Mouse (Mus musculus) hindbrain, embryonic 13.5 days (tissue): Measurements from ENCODE around the gene Lmbr1. TPM values are rescaled to one million over a fixed set of nuclear protein-coding genes. Genes with fewer than 3 reads are reported as not detected.
"Not testable (repeated sequence)": the region's sequence is repeated elsewhere in the genome, so short reads cannot be mapped to it uniquely, and the experiment has no call there.

Source experiments
- ATAC-seq: fragments of 200-750 bp; cut with Nextera tagmentation; 2 replicates; pipeline ENCODE4 v1.8.0; 2017; ENCODE audit warnings: moderate TSS enrichment; ENCODE audit not compliant: low FRiP score
- H3K27ac ChIP-seq: fragments of 300-500 bp; sonication (generic); 2 replicates; pipeline ENCODE4 v1.5.1; 2015; ENCODE audit warnings: inconsistent platforms, mild to moderate bottlenecking, moderate library complexity
- H3K27me3 ChIP-seq: fragments of 300-500 bp; sonication (generic); 2 replicates; pipeline ENCODE4 v1.6.1; 2015; ENCODE audit warnings: mild to moderate bottlenecking, inconsistent platforms
- H3K36me3 ChIP-seq: fragments of 300-500 bp; sonication (generic); 2 replicates; pipeline ENCODE4 v1.6.1; 2015; ENCODE audit warnings: mild to moderate bottlenecking, inconsistent platforms
- H3K4me1 ChIP-seq: fragments of 300-500 bp; sonication (generic); replicated peaks from 2 replicates; pipeline ENCODE4 v1.6.1; 2015; ENCODE audit warnings: inconsistent platforms
- H3K4me2 ChIP-seq: fragments of 300-500 bp; sonication (generic); 2 replicates; pipeline ENCODE4 v1.6.1; 2015; ENCODE audit warnings: inconsistent platforms, mild to moderate bottlenecking, moderate library complexity
- H3K4me3 ChIP-seq: fragments of 300-500 bp; sonication (generic); 2 replicates; pipeline ENCODE4 v1.5.1; 2015; ENCODE audit warnings: mild to moderate bottlenecking, inconsistent platforms
- H3K9ac ChIP-seq: fragments of 300-500 bp; sonication (generic); 2 replicates; pipeline ENCODE4 v1.6.1; 2015; ENCODE audit warnings: mild to moderate bottlenecking, inconsistent platforms
- H3K9me3 ChIP-seq: fragments of 300-500 bp; sonication (generic); 2 replicates; pipeline ENCODE4 v1.6.1; 2016; ENCODE audit warnings: inconsistent platforms
- WGBS: fragments of 180-500 bp; shearing (Covaris S2); methylation state at CpG from one replicate; pipeline ENCODE4 v1.1.7; 2015; 5-methylcytosine and 5-hydroxymethylcytosine counted together
- polyA plus RNA-seq: library from polyadenylated mRNA; unstranded; fragments of >200 nt; fragmentation: Nextera tagmentation; extraction: Ambion mirVana; gene quantifications from 2 replicates; pipeline ENCODE4 v1.2.1, GENCODE M21; 2015

The Lmbr1 gene
- 30.7 and 30.9 TPM in 2 replicates for polyA plus RNA-seq

- WGBS, result under 1% methylated on average over 40 of the region's 40 CpGs
- Histone ChIP-seq H3K4me2 (peak within 1 kb of the TSS; percentile 88), H3K9me3 (no peaks in the 10 kb centered on the region), H3K27me3 (no peaks in the 10 kb centered on the region), H3K36me3 (no peaks in the 10 kb centered on the region), H3K4me1 (peaks cover 17% of the 10 kb centered on the region), H3K27ac (peak within 1 kb of the TSS; percentile 87), H3K4me3 (peak within 1 kb of the TSS; percentile 77), H3K9ac (peak within 1 kb of the TSS; percentile 87)
- ATAC-seq, result peak; percentile 98
Observed at GRCm38 (mm10) chr5:29378298-29379036, at the start of gene Lmbr1. Gene Lmbr1, minus strand, starts transcription at chr5:29378390.

DNA sequence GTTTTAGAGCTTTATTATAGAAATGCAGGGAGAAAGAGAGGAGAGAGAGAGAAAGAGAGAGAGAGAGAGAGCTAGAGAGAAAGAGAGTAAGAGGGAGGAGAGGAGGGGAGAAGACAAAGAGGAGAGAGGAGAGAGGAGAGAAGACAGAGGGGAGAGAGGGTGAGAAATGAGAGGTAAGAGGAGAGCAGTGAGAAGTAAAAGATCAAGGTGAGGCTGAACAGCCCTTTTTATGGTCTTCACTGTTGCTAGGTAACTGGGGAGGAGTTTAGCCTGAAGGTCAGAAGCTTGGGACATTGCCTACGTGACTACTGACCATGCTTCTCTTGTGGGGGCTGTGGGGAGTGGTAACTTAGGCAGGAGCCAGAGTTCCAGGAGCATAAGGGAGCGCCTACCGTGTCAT, 45.1 kb upstream of the Lmbr1 start:
- not testable (repeated sequence) for H3K4me1 ChIP-seq, H3K4me2 ChIP-seq, ATAC-seq, H3K27ac ChIP-seq, H3K9ac ChIP-seq, H3K4me3 ChIP-seq, H3K36me3 ChIP-seq, H3K9me3 ChIP-seq
- 65% methylated on average over 3 of the region's 3 CpGs for WGBS
- peaks cover 11% of the 10 kb centered on the region; the same call in 1 of the 2 replicates for H3K27me3 ChIP-seq

GRCm38 (mm10) chr5:29413041-29413440, 34.9 kb upstream of the Lmbr1 start:
- no peak overlapping the region for H3K4me3 ChIP-seq
- H3K4me1 ChIP-seq, result no peaks in the 10 kb centered on the region
- no peaks in the 10 kb centered on the region for H3K36me3 ChIP-seq
- no peak overlapping the region for H3K9ac ChIP-seq
- 0 out of 2 replicates have a peak, but pooled peaks cover 4% of the 10 kb centered on the region for H3K27me3 ChIP-seq
- H3K4me2 ChIP-seq, result no peak overlapping the region
- 87% methylated on average over 3 of the region's 3 CpGs for WGBS
- H3K27ac ChIP-seq, result no peak overlapping the region
- H3K9me3 ChIP-seq, result peaks cover 8% of the 10 kb centered on the region; the same call in 1 of the 2 replicates
- no peak for ATAC-seq

DNA sequence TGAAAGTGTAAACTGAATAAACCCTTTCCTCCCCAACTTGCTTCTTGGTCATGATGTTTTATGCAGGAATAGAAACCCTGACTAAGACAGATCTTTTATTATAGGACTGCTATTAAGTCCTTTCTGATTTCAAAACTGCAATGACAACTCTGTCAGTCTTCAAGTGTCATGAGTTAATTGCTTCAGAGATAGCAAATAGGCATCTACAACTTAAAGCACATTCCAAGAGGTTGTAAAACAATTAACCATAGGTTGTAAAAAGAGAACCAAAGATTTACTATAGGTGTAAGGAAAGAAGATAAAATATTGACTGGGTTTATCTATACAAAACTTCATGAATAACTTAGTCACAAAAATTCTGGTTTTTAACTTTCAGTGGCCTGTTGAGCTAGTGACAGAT, 32.7 kb upstream of the Lmbr1 start:
- H3K4me3 ChIP-seq, result no peak overlapping the region
- no peak overlapping the region for H3K27ac ChIP-seq
- H3K4me1 ChIP-seq, result no peaks in the 10 kb centered on the region
- no peak for ATAC-seq
- no peaks in the 10 kb centered on the region for H3K9me3 ChIP-seq
- no peak overlapping the region for H3K9ac ChIP-seq
- H3K36me3 ChIP-seq, result no peaks in the 10 kb centered on the region
- 0 out of 2 replicates have a peak, but pooled peaks cover 4% of the 10 kb centered on the region for H3K27me3 ChIP-seq
- H3K4me2 ChIP-seq, result no peak overlapping the region

- H3K4me1 ChIP-seq, result no peaks in the 10 kb centered on the region
- no peak overlapping the region for H3K4me2 ChIP-seq
- no peaks in the 10 kb centered on the region for H3K27me3 ChIP-seq
- no peaks in the 10 kb centered on the region for H3K9me3 ChIP-seq
- no peaks in the 10 kb centered on the region for H3K36me3 ChIP-seq
- 78% methylated on average over 4 of the region's 4 CpGs for WGBS
- H3K9ac ChIP-seq, result no peak overlapping the region
- no peak overlapping the region for H3K4me3 ChIP-seq
- no peak for ATAC-seq
- no peak overlapping the region for H3K27ac ChIP-seq
Observed at GRCm38 (mm10) chr5:29398427-29398826, 20.2 kb upstream of the Lmbr1 start.

DNA sequence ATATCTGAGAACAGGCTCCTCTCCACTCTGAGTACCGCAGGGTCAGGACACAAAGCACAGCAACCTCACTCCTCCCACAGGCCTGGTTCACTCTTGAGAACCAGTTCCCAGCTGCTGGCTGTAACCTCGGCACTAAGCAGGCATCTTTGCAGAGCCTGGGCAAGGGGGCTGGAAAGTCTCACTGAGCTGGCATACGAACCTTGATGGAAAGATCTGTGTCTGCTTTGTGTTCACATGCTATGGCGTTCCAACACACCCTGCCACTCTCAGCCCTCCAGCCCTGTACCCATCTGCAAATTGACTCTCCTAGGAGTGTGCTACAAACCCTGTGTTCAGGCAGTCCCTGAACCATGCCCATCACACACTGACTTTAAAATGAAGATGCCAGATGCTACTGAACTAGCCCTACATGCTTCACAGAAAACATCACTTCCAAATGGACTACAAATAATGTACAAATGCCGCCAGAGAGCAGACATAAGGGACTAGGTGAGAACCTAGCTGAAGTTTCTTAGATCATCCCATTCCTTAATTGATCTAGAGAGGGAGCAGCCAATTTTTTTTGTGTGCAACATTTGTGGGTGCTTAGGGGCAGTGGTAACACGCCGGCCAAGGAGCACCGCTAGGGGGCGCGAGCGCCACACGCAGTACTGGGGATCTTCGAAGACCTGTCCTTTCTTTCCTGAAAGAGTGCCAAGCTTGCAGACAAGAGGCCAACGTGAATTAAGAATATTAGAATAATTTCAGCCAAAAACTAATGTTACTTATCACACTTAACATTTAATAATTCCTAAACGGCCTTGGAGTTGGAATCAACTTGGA, 11.0 kb upstream of the Lmbr1 start:
- Histone ChIP-seq H3K27ac (no peak overlapping the region), H3K9me3 (no peaks in the 10 kb centered on the region), H3K4me2 (no peak overlapping the region), H3K36me3 (no peaks in the 10 kb centered on the region), H3K4me1 (no peaks in the 10 kb centered on the region), H3K9ac (no peak overlapping the region), H3K27me3 (peaks cover 15% of the 10 kb centered on the region), H3K4me3 (no peak overlapping the region)
- 20% methylated on average over 15 of the region's 15 CpGs for WGBS
- no peak for ATAC-seq

DNA sequence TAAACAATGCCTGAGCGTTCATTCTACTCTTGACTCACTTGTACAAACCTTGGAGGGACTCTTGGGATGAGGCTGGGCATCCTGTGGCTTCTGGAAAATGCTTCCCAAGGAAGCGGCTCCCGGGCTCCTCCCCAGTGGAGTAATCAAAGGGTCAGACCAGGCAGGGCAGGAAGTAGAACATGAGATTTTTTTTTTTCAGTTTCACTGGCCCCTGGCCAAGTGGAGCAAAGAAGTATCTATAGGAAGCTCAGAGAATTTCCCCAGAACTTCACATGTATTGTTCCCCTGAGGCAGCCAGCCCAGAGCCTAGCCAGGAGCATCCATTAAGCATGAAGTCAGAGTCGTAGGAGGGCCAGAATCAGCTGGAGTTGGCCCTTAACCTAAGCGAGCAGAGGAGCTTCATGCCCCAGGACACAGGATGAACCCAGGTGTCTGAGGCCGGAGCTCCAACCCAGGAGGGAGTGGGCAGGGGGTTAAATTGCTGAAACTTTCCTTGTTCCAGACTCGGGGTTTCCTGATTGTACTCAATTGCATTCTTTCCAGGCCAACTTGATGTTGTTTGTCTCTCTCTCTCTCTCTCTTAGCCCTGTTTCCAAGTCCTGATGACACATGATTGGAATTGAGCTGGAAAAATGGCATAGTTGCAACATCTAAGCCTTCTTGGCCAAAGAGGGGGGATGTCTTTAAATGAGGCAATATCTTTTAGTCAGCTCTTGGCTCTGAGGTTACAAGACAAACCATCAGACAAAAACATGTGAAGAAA, 10.2 kb upstream of the Lmbr1 start:
- no peaks in the 10 kb centered on the region for H3K36me3 ChIP-seq
- peaks cover 16% of the 10 kb centered on the region for H3K27me3 ChIP-seq
- H3K9ac ChIP-seq, result no peak overlapping the region
- no peaks in the 10 kb centered on the region for H3K4me1 ChIP-seq
- H3K9me3 ChIP-seq, result no peaks in the 10 kb centered on the region
- ATAC-seq, result no peak
- WGBS, result 52% methylated on average over 7 of the region's 7 CpGs
- H3K4me2 ChIP-seq, result no peak overlapping the region
- H3K4me3 ChIP-seq, result no peak overlapping the region
- H3K27ac ChIP-seq, result no peak overlapping the region

DNA sequence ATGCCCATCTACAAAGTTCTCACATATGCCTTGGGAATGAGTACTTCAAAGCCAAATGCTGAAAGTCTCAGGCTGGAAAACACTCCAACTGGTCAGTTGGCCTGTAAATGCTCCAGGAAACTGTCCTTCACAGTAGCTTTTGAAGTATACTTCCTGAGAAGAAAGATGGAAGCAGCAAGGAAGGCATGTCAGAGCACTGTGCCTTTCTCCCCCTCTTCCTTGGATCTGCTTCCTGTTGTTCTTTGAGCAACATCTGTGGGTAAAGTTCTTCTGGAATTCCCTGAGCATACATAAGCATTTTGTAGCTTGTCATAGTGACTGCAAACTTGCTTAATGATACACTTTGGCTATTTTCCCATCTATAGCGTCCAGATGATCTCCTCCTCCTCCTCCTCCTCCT, 9.4 kb upstream of the Lmbr1 start:
- H3K4me3 ChIP-seq, result no peak overlapping the region
- no peaks in the 10 kb centered on the region for H3K9me3 ChIP-seq
- H3K27ac ChIP-seq, result no peak overlapping the region
- H3K27me3 ChIP-seq, result peaks cover 16% of the 10 kb centered on the region
- no peak for ATAC-seq
- H3K4me2 ChIP-seq, result no peak overlapping the region
- H3K36me3 ChIP-seq, result no peaks in the 10 kb centered on the region
- H3K9ac ChIP-seq, result no peak overlapping the region
- no peaks in the 10 kb centered on the region for H3K4me1 ChIP-seq
- 69% methylated on average over 1 of the region's 1 CpGs for WGBS

DNA sequence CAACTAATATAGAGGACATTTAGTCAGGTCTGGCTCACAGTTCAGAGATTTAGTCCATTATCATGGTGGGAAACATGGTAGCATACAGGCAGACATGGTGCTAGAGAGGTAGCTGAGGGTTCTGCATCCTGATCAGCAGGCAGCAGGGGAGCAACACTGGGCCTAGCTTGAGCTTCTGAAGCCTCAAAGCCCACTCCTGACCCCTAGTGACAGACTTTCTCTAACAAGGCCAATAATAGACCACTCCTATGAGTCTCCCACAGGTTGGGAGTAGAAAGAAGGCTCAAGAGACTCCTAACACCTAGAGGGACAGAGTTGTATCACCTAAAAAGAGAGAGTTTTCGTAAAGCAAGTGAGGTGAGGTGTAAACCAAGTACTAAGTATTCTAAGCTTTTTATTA, 4.6 kb upstream of the Lmbr1 start:
- Histone ChIP-seq H3K4me3 (no peak overlapping the region), H3K9ac (no peak overlapping the region), H3K36me3 (no peaks in the 10 kb centered on the region), H3K4me2 (no peak overlapping the region), H3K27me3 (peaks cover 13% of the 10 kb centered on the region; the same call in 1 of the 2 replicates), H3K9me3 (no peaks in the 10 kb centered on the region), H3K27ac (no peak overlapping the region), H3K4me1 (peaks cover 7% of the 10 kb centered on the region)
- WGBS, result 79% methylated on average over 1 of the region's 1 CpGs
- ATAC-seq, result no peak

DNA sequence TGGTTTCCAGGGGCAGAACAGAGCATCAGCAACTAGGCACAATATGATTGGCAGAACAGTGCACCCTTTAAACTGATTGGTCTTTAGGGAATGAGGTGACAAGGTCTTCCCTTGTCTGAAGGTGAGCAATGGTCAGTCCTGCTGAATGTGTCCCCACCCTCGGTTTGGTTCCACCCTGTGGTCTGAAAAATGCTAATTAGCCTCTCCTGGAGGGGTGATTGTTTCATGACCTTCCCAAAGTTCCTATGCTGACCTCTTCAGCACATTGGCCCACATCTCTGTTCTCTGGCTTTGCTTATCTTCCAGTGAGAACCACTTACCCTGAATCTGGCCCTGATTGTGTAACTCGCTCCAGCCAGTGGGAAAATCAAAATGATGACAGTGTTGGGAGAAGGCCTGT, 1.9 kb upstream of the Lmbr1 start:
- Histone ChIP-seq H3K9me3 (no peaks in the 10 kb centered on the region), H3K4me3 (no peak overlapping the region), H3K4me2 (no peak overlapping the region), H3K27ac (no peak overlapping the region), H3K4me1 (peaks cover 17% of the 10 kb centered on the region), H3K36me3 (no peaks in the 10 kb centered on the region), H3K27me3 (0 out of 2 replicates have a peak, but pooled peaks cover 5% of the 10 kb centered on the region), H3K9ac (no peak overlapping the region)
- ATAC-seq, result no peak
- WGBS, result 67% methylated on average over 2 of the region's 2 CpGs

DNA sequence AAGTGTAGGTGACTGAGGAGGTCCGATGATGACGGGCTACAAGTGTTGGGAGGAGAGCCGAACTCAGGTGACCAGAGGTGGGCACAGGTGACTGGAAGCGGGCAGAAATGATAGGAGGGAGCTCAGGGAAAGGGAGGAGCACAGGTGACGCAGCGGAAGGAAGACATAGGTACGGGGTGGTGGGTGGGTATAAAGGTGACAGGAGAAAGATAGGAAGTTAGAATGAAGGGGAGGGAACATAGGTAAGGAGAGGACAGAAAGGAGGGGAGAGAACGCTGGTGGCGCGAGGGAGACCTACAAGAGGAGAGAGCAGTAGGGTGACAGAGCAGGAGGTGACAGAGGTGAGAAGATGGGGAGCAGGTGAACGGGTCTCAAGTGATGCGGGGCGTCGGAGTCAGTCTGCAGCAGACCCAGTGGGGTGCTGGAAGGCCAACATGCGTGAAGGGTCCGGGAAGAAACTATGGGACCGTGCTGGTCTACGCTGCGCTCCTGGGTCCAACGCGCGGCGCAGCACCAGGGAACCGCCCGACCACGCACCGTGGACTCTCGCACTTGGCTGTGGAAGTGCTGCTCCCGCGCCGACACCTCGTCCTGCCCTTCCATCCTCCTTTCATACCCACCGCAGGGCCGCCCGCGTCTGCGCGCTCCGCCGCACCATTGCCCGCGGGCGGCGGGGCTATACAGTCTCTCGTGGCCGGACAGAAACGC, 446 bp downstream of the Lmbr1 start:
- peak overlapping the region; percentile 88 for H3K4me2 ChIP-seq
- H3K9ac ChIP-seq, result peak overlapping the region; percentile 87
- no peaks in the 10 kb centered on the region for H3K9me3 ChIP-seq
- peaks cover 17% of the 10 kb centered on the region for H3K4me1 ChIP-seq
- H3K27me3 ChIP-seq, result no peaks in the 10 kb centered on the region
- ATAC-seq, result peak; percentile 88
- H3K4me3 ChIP-seq, result peak overlapping the region; percentile 77
- H3K36me3 ChIP-seq, result no peaks in the 10 kb centered on the region
- H3K27ac ChIP-seq, result peak overlapping the region; percentile 87
- under 1% methylated on average over 47 of the region's 47 CpGs for WGBS
